Mouse (Mus musculus) cerebellum, postnatal 14 days (tissue): Measurements from ENCODE around the gene Lpp.
A peak's percentile ranks its signal among the peaks of the same experiment; 100 is the strongest.

Source experiments
- DNase-seq, 2 experiments: peaks; one replicate each; pipeline ENCODE4 v3.0.0; 2021; ENCODE audit warnings: mixed read lengths in 2 of 2

Lpp gene

DNA sequence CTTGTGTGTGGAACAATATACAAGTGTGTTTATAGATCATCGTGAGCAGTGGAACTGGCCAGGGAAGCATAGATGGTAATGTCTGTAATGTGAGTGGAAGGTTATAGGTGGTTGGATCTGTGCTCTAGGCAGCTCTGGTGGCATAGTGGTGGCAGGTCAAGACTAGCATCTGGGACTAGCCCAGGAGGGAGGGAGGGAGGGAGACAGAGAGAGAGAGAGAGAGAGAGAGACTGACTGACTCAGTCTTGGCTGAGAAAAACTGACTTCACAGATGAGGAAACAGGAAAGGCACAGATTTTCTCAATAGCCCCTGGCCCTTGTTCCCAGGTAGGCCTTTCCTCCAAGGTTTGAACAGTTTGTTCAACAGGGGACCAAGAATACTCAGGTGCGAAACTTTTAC is 7.5 kb downstream of the Lpp start:
- no peak for DNase-seq

DNA sequence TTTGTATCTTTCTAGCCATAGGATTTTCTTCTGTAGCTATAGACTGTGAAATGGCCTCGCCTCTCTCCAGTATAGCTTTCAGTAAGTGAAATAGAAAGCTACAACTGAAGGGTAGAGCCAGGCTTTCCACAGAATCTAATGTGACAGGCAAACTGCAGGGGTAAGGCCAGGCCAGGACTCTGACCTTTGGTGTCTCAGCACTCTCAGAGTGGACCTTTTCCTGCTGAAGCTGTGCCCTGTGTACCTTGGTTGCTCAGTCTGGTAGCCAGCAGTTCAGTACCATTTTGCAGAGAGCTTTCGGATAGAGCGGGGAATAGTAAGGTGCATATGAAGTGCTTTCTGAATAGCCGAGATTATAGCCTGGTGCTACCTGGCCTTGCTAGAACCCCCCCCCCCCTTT is 9.5 kb downstream of the Lpp start:
- DNase-seq, result no peak

DNA sequence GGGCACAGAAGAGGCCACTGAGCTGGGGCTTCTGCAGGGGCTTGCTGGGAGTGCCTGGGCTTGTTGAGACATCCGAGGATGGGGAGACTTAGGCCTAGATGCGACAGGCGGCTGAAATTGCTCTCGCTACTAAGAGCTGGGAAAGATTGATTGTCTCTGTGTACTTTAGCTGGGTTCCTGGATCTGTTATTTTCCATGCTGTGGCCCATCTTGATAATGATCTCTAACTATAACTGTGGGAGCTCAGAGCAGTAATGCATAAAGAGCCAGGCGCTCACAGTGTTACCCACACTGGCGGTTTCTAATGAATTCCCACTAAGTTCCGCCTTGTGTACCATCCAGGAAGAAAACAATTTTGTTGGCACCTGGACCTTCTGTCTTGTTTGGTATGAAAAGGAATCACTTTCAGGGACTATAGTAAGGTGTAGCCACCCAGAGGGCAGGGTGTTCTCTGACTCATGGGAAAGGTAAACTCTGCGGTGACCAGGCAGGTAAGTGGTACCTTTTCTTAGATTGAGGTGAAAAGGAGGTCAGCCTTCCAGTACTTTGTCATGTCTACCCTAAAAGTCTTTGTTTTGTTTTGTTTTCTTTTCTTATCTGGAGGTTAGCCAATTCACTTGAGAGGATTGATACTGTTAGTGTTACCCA is 10.6 kb downstream of the Lpp start:
- DNase-seq, result no peak

DNA sequence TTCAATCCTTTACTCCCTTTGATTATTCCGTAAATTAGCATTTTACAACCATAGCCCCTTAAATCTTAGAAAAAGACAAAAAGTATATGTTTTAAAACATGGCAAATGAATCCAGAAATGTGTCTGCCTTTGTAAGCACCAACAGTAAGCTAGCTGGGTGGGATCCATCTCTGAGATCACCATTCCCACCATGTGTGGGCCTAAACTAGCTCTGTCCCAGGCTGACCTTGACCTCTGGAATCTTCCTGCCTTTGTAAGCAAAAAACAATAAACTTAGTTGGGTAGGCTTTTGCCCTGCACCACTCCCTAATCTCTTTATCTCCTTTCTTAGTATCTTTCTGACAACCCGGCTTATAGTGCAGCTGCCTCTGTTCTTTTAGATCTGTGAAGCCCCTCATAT is 13.2 kb downstream of the Lpp start:
- DNase-seq, result no peak

DNA sequence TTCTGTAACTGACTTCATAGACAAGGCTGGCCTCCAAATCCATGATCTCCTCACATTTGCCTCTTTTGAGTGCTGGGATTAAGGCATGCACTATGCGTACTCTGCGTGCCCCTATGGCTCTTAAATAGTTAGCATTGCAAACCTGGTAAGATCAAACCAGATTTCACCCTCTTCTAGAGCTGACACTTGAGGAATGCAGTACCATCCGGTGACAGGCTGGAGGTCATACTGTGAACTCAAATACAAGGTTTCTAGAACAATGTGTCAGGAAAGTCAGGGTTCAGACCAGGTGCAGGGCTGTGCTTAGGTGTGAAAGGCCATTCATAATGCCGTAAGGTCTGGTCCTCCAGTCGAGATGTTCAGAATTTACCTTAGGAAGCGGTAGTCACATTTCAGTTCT is 18.0 kb downstream of the Lpp start:
- DNase-seq, result no peak

DNA sequence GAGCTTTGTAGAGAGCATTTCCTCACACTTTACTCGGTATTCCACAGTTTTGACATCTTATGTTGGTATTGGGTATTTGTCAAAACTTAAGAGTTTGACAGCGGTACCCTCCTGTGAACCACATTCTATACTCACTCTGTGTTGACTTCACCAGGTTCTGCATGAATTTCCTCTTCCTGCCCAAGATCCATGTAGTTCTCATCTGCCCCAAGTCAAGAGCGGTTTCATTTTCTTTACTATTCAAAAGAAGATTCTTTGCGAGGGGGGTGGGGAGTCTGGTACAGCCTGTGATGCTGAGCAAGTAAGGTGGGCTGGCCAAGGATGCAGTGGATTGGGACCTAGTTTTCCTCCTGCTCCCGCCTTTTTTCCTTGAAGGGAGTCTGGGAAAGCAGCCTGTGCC is 18.9 kb downstream of the Lpp start:
- no peak for DNase-seq

DNA sequence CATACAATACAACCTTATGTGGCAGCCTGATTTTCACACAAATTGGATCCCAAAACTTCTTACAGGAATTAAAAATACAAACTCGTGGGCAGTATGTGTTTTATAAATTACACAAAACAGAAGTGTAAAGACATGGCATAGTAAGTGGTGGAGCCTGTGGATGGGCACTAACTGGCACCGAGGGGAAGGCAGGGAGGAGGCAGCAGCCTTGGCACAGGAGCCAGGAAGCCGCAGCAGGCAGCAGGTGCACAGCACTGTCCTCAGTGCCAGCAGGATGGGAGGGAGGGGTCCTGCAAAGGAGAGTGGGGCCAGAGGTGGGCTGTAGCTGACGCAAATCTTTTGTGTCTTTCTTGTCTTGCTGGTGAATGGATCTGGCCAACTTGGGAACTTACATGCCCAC is 19.8 kb downstream of the Lpp start:
- peak; percentile 71 to 75 for DNase-seq

DNA sequence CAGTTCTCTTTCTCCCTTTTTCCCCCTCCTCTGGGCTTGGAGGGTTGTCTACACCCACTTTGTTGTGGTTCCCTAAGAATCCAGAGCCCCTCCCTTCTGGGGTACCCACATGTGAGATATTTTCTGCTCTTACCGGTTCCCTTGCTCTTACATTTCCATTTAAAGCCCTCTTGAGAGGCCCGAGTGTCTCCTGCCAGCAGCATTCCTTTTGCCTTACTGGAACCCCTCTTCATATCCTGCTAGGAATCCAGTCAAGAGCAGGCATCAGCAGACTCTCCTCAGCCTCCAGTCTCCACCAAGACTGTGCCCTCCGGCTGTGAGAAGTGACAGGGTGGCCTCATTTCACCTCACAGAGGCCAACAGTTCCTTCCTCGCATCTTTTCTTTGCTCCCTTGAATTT is 24.7 kb downstream of the Lpp start:
- no peak for DNase-seq

DNA sequence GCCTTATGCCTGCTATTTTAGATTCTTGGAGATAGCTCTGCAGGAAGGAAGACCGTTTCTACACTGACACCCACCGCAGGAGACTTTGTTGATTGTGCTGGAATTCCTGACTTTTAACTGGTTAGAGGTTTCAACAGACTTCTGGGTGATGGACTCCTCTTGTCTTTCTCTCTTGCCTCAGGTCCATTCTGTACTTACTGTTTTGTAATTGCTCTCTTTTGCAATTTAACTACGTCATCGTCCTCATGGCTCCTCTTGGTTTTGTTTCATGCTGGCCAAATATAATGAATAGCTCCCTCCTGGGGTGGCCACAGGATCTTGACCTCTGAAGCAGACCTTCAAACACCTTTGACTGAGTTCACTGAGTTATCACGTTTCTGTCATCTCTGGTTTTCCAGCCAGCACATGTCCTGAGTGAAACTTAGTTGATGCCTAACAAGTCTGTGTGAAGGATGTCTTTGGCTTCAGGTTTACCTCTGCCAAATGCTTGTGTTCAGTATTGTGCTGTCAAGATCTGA is 27.4 kb downstream of the Lpp start:
- no peak for DNase-seq

DNA sequence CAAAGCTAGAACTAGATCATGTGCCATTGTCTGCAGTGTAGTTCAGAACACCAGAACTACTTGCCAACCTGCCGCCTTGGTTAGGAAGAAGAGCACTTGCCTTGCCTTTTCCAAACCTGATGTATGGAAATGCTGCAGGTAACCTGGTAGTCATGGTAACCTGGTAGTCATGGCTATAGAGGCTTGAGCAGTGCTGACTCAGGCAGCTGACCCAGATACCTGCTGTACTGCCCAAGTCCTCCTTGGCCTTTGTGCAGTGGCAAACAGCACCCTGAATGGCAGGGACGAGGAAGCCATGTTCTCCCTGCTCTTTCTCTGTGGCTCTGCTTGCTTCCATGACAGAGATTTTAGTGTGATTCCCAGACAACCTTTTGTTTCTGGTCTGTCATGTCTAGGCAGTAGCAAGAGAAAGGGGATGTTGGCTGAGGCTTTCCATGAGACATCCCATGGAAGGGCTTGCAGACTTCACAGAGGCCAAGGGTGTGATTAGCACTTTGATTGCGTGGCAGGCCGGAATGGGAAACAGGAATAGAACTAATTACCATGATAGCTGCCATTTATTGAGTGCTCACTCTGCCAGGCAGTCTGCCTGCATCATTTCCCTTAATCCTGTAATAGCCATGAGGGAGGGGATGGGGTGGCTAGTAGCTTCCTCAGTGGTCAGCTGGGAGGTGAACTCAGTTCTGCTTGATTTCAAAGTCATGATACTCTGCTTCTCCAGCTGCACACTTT is 28.5 kb downstream of the Lpp start:
- no peak for DNase-seq

DNA sequence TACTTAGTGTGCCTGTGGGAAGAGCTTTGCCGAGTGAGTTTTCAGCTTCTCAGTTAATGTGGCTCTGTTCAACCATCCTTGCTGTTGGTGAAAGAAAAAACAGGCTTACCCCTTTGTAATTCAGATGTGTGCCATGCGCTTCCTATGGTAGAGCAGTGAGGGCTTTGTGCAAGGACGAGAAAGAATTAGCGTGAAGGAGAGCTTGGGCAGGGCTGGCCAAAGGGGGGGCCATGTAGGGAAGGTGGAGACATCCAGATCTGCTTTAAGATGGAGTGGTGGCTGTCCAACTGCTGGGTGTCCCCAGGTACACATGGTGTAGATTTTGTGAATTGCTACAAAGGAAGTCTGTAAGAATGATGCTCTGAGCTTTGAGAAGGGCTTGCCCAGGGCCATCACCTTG is 29.9 kb downstream of the Lpp start:
- DNase-seq, result no peak

DNA sequence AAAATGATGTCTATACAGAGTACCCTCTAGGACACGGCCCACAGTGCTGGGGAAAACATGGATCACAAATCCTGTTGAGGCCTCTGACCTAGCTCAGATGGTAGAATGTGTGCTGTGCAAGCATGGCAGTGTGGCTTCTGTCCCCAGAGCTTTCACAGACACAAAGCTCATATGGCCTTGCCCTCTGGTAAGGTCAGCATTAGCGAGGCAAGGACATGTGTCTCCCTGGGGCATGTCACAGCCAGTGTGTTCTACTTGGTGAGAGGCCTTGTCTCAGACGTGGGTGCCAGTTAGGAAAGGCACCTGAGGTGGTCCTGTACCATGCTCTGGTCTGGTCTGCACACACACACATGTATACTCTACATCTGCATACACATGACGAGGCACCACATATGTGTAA is 30.4 kb downstream of the Lpp start:
- no peak for DNase-seq

DNA sequence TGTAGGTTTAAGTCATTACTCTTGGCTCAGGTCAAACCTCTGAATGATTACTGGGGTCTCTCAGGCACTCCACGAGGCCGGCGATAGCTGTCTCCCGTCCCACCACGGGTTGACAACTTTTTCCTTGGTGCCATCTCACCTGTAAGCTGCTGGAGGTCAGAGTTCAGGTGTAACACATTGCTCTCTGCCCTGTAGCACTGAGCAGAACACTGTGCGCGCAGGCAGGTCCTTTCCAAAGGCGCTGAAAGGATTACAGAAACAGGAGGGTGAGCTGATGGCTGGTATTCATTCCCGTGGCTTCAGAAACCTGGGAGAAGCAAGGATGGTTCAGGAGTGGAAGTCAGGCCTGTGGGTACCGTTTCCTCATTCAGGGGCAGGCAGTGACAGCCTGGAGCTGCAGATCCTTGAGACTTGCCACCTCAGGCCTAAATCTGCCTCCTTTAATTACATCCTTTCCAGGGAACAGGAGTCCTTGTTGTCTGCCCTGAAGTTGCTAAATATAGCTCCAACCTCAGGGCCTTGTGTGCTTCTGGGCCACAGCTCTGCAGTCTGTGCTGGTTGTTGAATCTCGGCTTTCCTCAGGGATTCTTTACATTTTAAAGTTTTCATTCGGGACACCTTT is 31.2 kb downstream of the Lpp start:
- no peak for DNase-seq

DNA sequence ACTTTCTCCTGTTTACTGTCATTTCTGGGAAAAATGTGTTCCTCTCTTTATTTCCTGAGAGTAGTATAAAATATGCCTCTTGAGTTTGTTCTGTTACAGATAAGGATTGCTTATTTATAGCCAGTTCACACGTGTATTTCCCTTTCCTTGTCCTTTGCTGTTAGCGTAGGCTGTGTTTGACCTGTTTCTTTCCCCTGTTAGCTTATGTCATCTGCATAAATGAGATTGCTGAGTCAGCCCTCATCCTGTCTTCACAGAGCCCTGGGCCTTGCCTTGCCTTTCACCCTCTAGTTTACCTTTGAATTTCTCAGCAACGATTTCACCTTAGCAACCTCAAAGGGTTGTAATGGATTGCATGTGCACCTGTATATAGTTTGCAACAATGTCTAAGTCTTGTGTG is 32.5 kb downstream of the Lpp start:
- no peak for DNase-seq

DNA sequence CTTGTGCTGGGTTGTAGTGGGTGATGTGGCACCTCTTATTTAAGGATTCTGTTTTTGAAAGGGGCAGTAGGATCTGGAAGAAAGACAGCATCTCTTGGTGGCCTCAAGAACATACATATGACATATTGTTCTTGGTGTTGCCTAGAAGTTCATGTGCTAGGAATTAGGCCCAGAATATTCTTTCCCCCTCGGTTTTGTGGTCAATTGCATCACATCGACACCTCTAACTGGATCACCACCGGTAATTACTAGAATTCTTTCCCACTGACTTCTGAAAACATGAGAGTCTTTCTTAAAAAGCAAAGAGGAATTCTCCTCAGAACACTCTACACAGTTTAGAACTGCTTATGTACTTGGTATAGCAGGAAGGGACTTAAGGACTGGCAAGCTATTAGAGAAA is 34.3 kb downstream of the Lpp start:
- no peak for DNase-seq

DNA sequence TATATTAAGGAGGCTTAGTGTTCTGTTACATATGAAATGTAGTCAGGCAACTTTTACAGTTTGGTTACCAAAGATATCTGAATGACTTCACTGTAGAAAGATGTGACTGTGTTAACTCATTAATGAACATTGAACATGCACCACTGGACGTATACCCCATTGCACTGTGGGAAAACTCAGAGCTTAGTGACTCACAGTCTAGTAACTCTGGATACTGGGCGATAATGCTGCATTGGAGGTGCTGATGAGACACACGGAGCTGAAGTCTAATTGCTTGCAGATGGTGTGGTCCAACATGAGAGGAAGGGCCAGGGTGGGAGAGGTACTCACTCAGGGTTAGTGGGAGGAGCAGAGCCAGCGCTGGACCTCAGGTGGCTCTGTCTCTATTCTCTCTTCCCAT is 34.7 kb downstream of the Lpp start:
- no peak for DNase-seq

DNA sequence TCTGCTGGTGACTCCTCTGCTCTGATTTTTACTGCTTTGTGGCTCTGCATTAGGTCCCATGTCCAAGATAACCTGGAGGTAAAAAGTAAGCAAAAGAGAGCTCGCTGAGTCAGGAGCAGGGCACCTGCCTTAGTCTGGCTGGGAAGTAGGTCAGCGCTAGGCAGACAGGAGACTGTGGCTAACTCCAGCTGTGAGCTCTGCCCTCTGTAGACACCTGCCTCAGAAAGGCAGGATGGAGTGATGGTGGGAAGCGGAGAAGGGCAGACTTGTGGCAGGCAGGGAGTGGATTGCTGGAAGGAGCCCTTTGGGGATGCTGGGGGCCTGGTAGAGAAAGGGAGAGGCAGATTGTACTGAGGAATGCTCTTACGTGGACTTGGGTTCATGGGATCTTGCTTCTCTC is 35.4 kb downstream of the Lpp start:
- no peak for DNase-seq

DNA sequence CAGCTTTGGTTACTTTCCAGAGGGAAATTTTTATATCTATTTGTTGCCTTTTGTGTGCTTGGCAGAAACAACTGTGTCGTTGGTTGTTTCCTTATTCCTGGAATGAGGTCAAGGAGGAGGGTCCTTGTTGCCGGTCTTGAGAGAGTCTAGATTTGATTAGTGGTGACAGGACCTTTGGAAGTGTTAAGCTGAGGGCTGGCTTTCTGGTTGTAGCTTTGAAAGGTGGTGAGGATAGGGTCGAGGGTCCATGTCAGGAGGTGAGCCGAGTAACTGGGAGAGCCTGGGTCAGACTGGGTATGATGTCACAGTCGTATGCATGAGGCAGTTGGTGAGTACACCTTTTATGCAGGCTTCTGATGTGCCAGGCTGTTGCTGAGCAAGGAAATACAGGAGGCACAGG is 36.4 kb downstream of the Lpp start:
- no peak for DNase-seq

DNA sequence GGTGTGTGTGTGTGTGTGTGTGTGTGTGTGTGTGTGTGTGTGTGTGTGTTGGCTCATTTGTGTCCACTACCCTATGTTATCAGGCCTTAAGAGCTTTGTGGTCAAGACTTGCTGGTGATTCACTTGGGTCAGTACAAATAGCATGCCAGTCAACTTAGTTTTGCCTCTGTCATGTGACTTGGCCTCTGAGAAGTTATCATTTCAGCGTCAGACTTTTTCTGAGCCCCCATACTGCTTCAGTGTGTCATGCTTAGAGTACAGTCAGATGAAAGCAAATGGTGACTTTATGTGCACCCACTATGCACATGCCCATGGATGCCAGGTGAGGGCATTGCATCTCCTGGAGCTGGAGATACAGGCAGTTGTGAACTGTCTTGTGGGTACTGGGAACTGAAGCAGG is 38.5 kb downstream of the Lpp start:
- no peak for DNase-seq

DNA sequence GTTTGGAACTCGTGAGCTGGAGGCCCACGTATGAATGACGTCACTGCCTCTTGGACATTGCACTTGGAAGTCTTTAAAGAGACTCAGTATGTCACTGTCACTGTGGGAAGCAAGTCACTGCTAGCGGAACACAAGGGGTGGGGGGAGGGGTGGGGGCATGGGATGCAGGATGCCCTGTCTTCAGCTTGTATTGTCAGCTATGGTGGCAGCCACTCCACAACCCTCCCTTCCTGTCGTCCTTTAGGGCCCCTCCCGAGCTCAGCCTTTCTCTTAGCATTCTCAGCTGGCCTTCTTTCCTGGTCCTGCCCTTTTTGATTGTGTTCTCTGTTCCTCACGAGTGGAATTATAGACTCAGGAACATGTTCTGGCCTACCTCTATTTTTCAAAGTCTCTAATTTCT is 40.3 kb downstream of the Lpp start:
- no peak for DNase-seq

DNA sequence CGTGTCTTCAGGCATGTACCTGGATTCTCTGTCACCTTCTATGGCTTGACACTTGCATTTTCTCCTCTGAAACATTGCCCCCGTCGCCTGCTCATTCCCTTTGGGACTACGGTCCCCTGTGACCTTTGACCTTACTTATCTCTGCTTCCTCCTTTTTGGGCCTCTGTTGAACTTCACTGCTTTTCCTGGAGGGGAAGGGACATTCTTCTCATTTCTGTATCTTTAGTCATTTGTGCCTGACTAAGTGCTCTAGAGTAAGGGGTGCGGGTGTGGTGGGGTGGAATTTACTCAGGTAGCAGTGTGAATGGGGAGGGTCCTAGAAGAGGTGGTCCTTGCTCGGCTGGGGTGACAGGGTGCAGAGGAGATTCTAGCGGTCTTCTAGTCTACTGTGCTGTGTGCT is 40.7 kb downstream of the Lpp start:
- no peak for DNase-seq

DNA sequence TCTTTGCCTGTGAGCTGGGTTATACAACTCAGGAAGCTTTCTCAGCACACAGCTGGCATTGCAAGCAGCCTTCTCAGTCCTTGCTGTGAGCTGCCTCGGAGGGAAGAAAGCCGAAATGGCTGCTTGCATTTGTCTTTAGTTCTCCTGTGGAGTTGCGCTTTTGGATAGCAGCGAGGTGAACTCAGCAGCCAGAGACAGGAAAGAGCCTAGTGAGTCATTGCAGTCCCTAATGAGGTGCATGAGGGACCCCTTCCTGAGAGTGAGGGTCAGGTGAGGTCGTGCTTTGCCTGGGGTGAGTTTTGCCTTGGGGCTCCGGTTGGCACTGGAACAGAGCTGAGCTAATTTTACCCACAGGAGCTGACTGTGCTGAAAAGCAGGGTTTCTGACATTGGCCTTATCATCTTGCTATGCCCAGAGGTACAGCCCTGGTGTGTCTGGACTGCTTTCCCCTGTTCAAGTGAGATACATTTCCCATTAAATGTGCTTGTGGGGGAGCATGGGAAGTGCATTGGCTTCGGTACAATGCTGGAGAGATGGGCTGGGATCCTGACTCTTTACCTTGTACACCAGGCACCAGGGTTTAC is 41.3 kb downstream of the Lpp start:
- DNase-seq, result peak in 1 of 2 experiments; percentile 53

DNA sequence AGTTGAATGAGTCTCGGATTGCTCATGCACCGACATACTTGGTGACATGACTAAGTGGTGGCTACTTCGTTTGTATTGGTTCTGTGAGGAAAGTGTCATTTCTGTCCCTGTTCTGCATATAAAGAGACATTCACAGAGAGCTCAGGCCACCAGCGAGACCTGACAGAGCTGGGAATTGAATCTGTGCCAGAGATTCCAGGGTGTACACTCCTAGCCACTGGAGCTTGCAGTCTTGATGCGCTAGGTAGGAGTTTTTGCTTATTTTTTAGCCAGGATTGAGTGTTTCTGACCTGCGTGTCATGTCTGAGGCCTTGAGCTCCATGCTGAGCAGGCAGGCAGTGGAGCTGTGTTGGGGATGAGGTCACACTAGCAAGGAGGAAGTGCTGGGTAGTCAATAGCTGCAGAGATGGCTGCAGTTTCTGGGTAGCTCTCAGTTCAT is 41.8 kb downstream of the Lpp start:
- DNase-seq, result peak in 1 of 2 experiments; percentile 59

DNA sequence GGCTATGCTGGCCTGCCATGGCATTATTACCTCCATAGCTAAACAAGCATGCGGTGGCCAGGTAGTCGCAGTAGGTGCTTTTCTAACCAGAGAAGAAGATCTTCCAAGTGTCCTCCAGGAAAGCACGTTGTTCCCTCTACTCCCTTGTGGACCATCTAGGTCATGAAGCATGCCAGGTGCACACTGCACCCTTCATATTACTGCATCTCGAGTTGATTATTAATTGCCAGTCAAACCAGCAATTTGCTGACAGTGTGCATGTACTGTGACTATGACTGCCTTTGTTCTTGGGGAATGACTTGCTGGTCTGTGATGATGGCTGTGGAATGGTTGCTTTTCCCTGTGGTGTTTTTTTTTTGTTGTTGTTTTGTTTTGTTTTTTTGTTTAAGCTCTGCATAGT is 45.1 kb downstream of the Lpp start:
- DNase-seq, result no peak
